Mouse (Mus musculus) adrenal gland, postnatal 10 days (tissue): Measurements from ENCODE around the gene Vmn1r233. TPM values are rescaled to one million over a fixed set of nuclear protein-coding genes. Genes with fewer than 3 reads are reported as not detected.

ENCODE experiments used
- DNase-seq: peaks from one replicate; pipeline ENCODE4 v3.0.0; 2021; ENCODE audit warnings: mixed read lengths
- long read RNA-seq, 2 experiments: library from polyadenylated mRNA; stranded (forward); transcript quantifications; one replicate each; pipeline ENCODE4 v2.0.0; 2021
- total RNA-seq, 2 experiments: library from RNA; stranded (reverse); gene quantifications; 2 replicates each; pipeline ENCODE4 v1.2.3; 2021

The Vmn1r233 gene
- not detected for total RNA-seq
- long read RNA-seq, experiment 1: 0 reads
- long read RNA-seq, experiment 2: 0 reads

DNA sequence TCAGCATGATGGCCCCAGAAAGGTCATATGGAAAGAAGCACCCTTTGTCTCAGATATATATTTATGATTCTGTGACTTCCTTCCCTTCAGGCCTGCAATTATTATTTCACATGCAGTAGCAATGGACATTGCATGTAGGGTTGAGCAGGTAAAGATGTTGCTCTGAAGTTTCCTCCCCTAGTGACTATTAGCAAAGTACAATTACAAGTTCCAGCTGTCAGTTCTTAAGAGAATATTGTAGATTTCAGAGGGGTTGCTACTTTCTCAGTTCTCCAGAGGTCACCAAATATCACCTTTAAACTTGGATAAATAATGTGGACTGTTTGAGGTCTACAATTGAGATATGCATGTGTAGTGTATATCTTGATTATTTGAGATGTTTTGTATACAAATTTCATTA, at the start of gene Vmn1r233:
TSS of gene Vmn1r233 (minus strand) at position 101 of the 400 bp plus-strand sequence.
- no peak for DNase-seq

DNA sequence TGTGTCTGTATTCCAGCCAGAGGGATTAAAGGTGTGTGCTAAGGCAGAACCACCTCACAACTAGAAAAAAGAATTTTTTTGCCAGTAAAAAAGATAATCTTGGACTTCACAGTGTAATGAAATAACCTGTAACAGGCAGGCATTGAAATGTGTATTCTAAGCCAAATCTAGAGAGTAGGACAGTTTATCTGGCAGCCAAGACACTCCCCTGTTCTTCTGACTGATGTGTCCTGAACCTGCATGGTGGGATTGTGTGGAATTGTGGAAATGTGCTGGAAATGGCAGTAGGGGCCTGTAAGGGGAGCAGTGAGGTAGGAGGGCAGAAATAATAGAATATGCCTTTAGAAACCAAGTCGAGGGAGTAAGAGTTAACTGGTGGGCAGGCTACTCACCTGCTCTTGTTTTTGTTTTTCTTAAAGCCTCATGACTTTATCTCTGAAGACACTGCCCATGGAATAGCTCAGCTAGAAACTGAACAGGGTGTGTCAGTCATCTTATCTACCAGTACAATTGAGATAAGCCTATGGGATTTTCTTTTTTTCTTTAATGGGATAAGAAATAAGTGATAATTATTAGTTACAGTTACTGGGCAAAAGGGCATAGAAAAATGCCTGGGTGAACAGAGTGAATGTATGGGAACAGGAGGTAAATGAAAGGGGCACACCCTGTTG, 22.3 kb upstream of the Vmn1r233 start:
- no peak for DNase-seq

DNA sequence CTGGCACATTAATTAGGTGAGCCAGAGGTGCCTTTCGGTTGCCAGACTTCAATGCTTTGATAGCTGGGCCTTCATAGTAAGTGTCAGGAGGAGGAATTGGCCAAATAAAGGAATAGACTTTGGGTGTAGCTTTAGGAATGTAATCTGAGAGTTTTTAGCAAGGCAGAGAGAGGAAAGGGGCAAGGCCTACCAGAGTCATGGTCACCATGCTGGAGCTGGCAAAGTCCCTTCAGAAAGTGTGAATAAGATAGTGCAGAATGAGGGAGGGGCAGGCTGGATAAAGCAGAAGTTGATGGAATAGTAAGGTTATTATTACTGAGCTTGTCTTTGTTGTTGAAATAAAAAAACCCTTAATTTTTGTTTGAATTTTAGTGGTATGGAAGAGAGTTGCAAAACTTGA, 13.5 kb upstream of the Vmn1r233 start:
- DNase-seq: peak; percentile 13

DNA sequence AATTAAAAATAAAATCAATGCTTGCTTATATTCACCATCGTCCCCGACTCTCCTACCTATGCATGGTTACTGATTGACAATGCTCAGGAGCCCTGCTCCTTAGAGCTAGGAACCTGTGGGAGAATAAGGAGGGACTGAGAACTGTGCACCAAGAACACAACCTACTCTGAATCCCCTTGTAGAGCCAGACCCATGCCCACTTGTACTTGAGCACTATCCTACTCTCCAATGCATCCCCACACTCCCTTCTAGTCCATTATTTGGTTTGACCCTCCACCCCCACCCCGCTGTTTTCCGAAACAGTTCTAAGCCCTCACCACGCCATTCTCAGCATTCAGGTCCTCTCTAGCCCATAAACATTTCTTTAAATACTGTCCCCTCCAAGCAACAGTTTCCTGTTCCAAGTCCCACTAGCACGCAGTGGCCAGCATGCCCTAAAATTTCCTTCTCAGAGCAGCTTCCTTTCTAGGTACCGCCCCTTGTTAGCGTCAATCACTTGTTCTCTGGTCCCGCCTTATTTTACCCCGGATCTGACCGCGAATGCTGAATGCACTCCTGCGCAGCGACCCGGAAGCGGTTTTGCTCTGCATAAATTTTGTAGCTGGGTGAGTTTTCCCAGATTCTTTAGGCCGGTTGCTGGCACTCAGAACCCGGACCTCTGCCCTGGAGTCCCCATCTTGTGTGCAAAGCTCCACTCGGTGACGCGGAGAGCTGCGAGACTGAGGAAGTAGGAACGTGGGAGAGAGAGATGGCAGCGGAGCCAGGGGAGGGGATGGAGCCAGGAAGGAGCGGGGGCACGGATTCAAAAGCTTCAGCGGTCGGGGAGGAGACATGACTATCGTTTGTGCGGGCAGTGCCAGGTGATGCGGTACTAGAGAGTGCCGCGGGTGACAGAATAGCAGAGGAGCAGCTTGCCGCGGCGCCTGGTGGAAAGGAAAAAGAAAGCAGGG, 12.4 kb upstream of the Vmn1r233 start, which contains the start of gene Zfp160:
TSS of gene Zfp160 (plus strand) at position 522 of the 950 bp plus-strand sequence.
- peak; percentile 90 for DNase-seq

DNA sequence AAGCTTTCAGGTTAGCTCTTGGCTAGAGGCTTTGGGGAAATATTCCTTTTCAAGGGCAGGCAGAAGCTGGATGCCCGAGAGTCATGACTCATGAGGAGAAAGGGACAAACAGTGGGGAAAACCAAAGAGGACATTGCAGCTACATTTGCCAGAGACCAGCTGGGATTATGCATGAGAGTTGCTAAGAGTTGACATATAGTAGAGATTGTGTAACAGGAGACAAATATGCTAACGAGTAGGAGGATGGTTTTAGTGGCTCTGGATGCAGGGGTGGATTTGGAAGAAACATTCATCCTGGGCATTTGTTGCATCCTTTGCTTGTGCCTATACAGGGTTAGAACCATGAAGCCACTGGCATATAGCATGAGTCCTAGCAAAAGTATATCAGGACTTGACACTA, 2.5 kb downstream of the Vmn1r233 start:
- no peak for DNase-seq

DNA sequence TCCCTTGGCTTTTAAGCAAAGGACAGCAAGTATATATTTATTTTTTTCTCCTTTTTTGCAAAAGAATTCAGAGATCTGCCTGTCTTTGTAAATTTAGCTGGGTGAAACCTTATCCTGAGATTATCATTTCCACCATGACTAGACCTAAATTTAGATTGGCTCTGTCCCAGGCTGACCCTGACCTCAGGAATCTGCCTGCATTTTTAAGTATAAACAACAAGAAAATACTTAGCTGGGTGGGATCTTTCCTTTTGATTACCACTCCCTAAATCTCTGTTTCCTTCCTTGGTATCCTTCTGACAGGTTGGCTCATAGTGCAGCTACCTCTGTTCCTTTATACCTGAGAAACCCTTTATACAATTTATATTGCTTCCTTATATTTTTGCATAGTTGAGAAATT, 29.6 kb downstream of the Vmn1r233 start:
- DNase-seq: no peak

DNA sequence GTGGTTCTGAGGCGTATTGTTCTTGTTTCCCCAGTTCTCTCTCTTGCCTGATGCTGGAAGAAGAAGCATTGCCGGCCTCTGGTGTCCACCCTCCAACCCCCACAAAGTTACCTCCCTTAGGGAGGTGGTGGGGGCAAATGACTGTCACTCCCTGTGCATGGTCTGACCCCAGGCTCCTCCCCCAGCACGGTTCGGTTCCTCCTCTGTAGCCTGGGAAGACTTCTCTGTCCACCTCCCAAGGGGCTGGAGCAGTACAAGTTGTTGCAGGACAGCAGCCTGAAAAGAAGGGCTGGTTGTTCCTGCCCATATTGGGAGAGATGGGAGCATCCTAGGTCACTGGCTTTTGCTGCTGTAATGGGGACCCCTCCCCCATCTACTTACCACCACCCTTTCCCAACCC, 30.8 kb downstream of the Vmn1r233 start:
- DNase-seq: no peak

DNA sequence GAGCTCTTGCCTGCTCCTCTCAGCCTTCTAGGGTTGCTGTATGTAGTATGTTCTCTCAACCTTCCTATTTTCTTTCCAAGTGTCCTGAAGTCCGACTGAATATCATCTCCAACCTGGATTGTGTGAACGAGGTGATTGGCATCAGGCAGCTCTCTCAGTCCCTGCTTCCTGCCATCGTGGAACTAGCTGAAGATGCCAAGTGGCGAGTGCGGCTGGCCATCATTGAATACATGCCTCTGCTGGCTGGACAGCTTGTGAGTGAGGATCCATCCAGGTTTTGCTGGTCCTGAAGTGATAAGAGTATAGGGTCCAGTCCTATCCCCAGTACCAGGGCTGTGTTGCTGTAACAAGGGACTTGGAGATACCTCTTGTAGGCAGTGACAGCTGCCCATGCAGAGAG, 35.9 kb downstream of the Vmn1r233 start:
- DNase-seq: no peak

DNA sequence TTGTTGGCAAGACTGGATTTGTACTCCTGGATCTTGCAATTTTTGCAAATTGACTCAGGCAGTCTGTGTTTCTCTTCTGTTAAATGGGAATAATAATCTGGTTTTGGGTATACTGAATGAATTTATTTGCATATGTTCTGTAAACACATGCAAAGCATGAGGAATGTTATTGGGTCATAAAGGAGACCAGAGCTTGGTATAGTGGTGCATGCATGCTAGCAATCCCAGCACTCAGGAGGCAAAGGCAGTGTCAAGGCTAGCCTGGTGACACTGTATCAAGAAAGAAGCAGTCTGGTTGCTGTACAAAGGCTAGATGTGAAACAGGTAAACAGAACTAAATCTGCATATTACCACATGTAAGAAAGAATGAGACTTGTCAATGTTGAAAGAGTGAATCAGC, 49.6 kb downstream of the Vmn1r233 start:
- DNase-seq: no peak

DNA sequence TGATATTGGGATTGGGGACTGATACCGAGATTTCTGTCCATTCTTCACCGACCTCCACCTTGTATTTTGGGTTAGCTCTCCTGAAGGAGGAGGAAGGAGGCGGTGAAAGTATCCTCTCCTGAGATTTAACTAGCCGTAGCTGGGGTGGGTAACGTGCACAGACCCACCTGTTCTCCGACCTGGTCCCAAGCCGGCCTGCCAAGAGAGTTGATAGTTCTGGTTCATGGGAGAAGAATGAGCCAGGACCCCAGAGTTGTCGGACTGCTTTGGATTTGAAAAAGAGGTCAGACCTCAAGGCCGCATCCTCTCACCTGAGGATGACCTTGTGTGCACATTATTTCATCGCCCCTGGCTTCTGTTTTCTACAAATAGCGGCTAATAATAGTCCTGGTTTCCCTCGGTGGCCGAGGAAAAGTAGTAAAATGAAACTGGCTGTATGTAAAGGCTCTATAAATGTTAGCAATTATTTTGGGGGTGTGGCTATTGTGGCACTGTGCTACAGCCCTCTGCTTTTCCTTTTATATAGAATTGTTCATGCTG, 50.2 kb downstream of the Vmn1r233 start:
- peak; percentile 25 for DNase-seq

DNA sequence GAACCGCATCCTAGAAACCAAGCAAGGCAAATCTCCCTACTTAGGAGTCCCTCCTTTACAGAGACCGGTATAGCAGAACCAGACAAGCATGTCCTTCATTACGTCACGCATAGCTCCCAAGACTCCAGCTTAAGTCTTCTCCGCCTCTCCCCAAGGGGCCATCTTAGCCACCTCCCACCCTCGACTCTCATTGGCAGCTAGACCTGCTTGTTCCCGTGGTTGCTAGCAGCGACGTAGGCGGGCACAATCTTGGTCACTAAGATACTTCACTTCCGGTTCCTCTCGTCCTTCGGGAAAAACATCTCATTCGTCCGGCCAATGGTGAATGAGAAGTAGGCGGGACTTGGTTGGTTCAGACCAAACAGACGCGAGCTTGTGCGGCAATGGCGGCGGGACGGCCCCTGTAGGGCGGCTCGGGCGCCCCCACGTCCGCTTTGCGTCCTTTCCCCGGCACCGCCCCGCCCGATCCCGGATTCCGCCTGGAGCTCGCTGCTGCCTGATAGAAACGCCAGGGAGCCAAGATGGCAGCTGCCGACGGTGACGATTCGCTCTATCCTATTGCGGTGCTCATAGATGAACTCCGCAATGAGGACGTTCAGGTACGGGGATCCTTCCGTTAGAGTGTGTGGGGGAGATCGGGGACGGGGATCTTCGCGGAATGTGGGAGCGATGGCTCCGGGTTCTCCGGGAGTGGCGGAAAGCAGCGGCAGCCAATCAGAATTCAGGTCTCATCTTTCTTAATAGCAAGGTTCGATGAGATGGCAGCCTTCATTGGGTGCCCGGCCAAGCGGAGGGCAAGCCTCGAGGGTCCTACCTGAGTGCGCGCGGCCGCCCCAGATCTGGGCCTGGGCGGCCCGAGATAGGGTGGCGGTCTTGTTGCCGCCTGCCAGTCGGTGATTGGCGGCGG, 51.0 kb downstream of the Vmn1r233 start, which contains the start of gene Ppp2r1a:
TSS of gene Ppp2r1a (plus strand) at position 327 of the 907 bp plus-strand sequence.
- DNase-seq: peak; percentile 97

DNA sequence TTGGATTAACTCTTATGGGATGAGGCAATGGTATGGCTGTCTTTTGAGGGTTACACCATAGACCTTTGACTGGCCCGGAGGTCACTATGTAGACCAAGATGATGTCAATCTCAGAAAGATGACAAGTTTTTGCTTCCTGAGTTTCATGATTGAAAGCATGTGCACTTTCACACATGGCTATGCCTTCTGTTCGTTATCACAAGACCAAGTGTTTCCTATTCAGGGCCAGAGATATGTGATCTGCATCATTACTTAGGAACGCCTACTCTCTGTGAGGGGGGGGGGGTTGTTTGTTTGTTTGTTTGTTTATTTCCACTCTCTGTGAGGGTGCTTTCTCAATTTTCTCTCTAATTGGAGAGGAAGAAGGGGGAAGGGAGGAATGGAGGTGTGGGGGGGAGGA, 52.0 kb downstream of the Vmn1r233 start:
- no peak for DNase-seq

Other genes with a start within 250 kb of the Vmn1r233 start
- not detected for gene Vmn1r228, start 210.3 kb downstream of the Vmn1r233 start, total RNA-seq
- gene Vmn1r229, start 184.9 kb downstream of the Vmn1r233 start, total RNA-seq: under 1 TPM in 1 of 2 experiments, not detected in 1; 0.03 TPM
- not detected for gene Vmn1r230, start 156.0 kb downstream of the Vmn1r233 start, total RNA-seq
- not detected for gene Vmn1r231, start 91.4 kb downstream of the Vmn1r233 start, total RNA-seq
- gene Vmn1r232, start 76.8 kb downstream of the Vmn1r233 start, total RNA-seq: not detected
- gene Ppp2r1a, start 51.2 kb downstream of the Vmn1r233 start, total RNA-seq: 100 to 1,000 TPM; 260 to 272 TPM
- gene Zfp160, start 12.4 kb upstream of the Vmn1r233 start, total RNA-seq: 10 to 100 TPM; 13.7 to 22.3 TPM
- gene Vmn1r234, start 229.6 kb upstream of the Vmn1r233 start, total RNA-seq: not detected